Mouse (Mus musculus): ENCODE measurements at regions not wholly inside any gene's neighbourhood (a gene's known extent, or its start where the extent isn't known, plus 50 kb on each side); places are given as distances from the start of the nearest gene placed in this dataset.

DNA sequence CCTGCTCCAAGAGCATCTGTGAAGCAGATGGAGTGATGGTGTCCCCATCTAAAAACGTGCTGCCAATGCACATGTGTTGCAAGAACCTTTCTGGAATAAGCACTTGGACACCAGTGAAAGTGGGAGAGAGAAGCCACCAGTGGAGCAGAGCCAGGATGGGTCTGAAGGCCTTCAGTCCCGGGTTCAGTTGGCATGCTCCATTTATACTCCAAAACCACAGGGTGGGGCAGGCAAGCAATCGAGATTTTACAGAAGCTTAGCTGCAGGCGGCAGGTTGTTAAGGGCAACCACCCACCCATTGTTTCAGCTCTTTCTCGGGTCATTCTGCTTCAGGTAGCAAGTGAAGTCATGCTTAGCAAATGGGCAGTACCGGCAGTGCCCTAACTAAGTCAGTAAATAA lies 51.8 kb upstream of the Sv2b start:
- H3K27me3 ChIP-seq (ENCODE audit: insufficient read depth, low read length) = no peaks in the 10 kb centered on the region
- ATAC-seq = 0 out of 2 replicates have a peak, but pooled peaks have one; percentile 25
- H3K4me3 ChIP-seq (ENCODE audit: low read depth, low read length) = no peak overlapping the region
- no peak for TF ChIP-seq CTCF (IDR thresholded peaks at IDR 0.05; ENCODE audit: low read depth)
- H3K4me1 ChIP-seq (ENCODE audit: insufficient read depth) = no peaks in the 10 kb centered on the region
- 15% methylated on average over 6 of the region's 6 CpGs for WGBS
- no peak for DNase-seq
- H3K9ac ChIP-seq = no peak overlapping the region
- no peaks in the 10 kb centered on the region for H3K9me3 ChIP-seq (ENCODE audit: low read length)
- H3K36me3 ChIP-seq (ENCODE audit: insufficient read depth) = no peaks in the 10 kb centered on the region
- H3K4me2 ChIP-seq (ENCODE audit: low read depth) = no peak overlapping the region
- H3K27ac ChIP-seq (ENCODE audit: low read depth, low read length) = no peak overlapping the region

DNA sequence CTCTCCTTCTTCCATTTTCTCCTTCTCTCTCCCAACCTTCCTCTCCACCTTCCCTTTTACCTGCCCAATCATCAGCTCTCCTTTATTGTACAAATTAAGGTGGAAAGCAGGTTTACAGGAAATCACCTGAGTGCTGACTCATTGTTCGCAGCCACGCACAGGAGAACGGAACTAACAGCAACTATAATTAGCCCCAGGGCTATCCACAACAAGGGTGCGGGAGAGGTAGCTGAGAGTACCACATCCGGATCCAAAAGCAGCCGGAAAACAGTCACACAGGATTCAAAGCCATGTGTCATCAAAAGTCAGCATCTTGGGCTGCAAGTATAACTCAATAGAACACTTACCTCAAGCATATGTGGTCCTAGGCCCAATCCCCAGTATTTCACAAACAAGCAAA lies 53.5 kb upstream of the Sv2b start:
- Histone ChIP-seq H3K27ac (ENCODE audit: low read depth, low read length) (no peak overlapping the region), H3K36me3 (ENCODE audit: insufficient read depth) (no peaks in the 10 kb centered on the region), H3K4me1 (ENCODE audit: insufficient read depth) (no peaks in the 10 kb centered on the region), H3K4me2 (ENCODE audit: low read depth) (no peak overlapping the region), H3K4me3 (ENCODE audit: low read depth, low read length) (no peak overlapping the region), H3K27me3 (ENCODE audit: insufficient read depth, low read length) (no peaks in the 10 kb centered on the region), H3K9me3 (ENCODE audit: low read length) (no peaks in the 10 kb centered on the region), H3K9ac (no peak overlapping the region)
- no peak for ATAC-seq
- 90% methylated on average over 6 of the region's 6 CpGs for WGBS
- no peak for DNase-seq
- no peak for TF ChIP-seq CTCF (IDR thresholded peaks at IDR 0.05; ENCODE audit: low read depth)

DNA sequence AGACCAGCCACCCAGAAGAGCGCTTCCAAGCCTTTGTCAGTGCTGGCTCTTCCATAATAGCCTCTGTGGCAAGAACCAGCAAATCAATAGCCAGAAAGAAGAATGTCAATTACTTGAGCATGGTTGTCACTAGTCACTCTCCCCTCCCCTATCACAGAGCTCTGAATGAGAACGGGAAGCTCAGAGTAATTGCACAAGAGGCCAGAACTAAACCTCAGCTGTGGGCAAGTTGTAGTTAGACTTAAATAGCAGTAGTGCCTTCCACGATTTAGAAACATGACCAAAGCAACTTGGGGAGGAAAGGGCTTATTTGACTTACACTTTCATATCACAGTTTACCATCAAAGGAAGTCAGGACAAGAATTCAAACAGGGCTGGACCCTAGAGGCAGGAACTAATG lies 56.4 kb upstream of the Sv2b start:
- no peak for DNase-seq
- no peaks in the 10 kb centered on the region for H3K27me3 ChIP-seq (ENCODE audit: insufficient read depth, low read length)
- 38% methylated on average over 3 of the region's 3 CpGs for WGBS
- ATAC-seq = no peak
- H3K4me2 ChIP-seq (ENCODE audit: low read depth) = no peak overlapping the region
- TF ChIP-seq CTCF (IDR thresholded peaks at IDR 0.05; ENCODE audit: low read depth) = no peak
- no peak overlapping the region for H3K9ac ChIP-seq
- H3K27ac ChIP-seq (ENCODE audit: low read depth, low read length) = no peak overlapping the region
- H3K36me3 ChIP-seq (ENCODE audit: insufficient read depth) = no peaks in the 10 kb centered on the region
- H3K4me3 ChIP-seq (ENCODE audit: low read depth, low read length) = no peak overlapping the region
- H3K4me1 ChIP-seq (ENCODE audit: insufficient read depth) = no peaks in the 10 kb centered on the region
- H3K9me3 ChIP-seq (ENCODE audit: low read length) = no peaks in the 10 kb centered on the region

DNA sequence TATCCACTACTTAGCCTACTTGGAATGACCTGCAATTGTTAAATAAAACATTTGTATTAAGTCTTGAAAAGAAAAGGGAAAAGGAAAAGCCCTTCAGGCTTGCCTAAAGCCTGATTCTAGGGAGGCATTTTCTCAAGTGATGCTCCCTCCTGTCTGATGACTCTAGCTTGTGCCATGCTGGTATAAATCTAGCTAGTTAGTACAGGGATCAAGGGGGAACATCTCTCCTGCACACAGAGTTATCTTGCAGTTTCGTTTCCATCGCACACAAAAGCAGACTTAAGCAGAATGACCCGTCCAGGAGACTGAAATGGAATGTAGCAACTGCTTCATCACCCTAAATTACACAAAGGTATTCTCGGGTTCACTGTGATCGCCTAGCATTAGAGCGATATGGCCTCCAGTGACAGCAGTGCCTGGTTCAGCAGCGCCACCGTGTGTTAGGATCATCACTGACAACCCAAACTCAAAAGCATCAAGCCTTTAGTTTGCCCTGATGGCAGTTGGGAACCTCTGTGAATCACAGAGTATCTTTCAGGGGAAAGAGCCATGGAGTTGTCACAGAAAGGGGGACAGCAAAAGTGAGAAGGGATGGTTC lies 57.3 kb upstream of the Sv2b start:
- H3K9ac ChIP-seq = no peak overlapping the region
- H3K36me3 ChIP-seq (ENCODE audit: insufficient read depth) = no peaks in the 10 kb centered on the region
- H3K4me2 ChIP-seq (ENCODE audit: low read depth) = peak overlapping the region; percentile 23; the same call in 1 of the 2 replicates
- H3K9me3 ChIP-seq (ENCODE audit: low read length) = no peaks in the 10 kb centered on the region
- peak; percentile 92 for DNase-seq
- H3K27ac ChIP-seq (ENCODE audit: low read depth, low read length) = no peak overlapping the region
- peak; percentile 73; the same call in 1 of the 2 replicates for ATAC-seq
- TF ChIP-seq CTCF (IDR thresholded peaks at IDR 0.05; ENCODE audit: low read depth) = peak; percentile 98
- WGBS = 6% methylated on average over 8 of the region's 8 CpGs
- H3K4me3 ChIP-seq (ENCODE audit: low read depth, low read length) = no peak overlapping the region
- no peaks in the 10 kb centered on the region for H3K27me3 ChIP-seq (ENCODE audit: insufficient read depth, low read length)
- no peaks in the 10 kb centered on the region for H3K4me1 ChIP-seq (ENCODE audit: insufficient read depth)

DNA sequence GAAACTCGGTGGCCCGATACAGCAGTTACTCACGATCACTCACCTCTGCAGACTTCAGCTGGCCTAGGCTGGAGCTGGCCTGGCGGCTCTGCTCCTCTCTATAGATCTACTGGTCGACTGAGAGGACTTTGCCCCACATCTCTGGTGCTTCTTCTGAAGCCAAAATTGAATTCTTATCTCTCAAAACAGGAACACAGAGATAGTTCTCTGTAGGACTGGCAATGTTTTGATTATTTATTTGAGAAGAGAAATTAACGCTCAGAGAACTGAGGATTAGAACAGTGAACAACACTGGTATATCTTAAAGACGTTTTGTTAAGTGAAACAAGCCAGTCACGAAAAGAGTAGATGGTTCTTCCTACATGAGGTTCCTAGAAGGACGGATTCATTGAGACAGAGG lies 59.3 kb upstream of the Sv2b start:
- Histone ChIP-seq H3K36me3 (ENCODE audit: insufficient read depth) (no peaks in the 10 kb centered on the region), H3K4me3 (ENCODE audit: low read depth, low read length) (no peak overlapping the region), H3K27ac (ENCODE audit: low read depth, low read length) (no peak overlapping the region), H3K4me1 (ENCODE audit: insufficient read depth) (no peaks in the 10 kb centered on the region), H3K4me2 (ENCODE audit: low read depth) (no peak overlapping the region), H3K9me3 (ENCODE audit: low read length) (no peaks in the 10 kb centered on the region), H3K9ac (no peak overlapping the region), H3K27me3 (ENCODE audit: insufficient read depth, low read length) (no peaks in the 10 kb centered on the region)
- WGBS = 83% methylated on average over 9 of the region's 9 CpGs
- TF ChIP-seq CTCF (IDR thresholded peaks at IDR 0.05; ENCODE audit: low read depth) = no peak
- no peak for ATAC-seq
- DNase-seq = no peak

DNA sequence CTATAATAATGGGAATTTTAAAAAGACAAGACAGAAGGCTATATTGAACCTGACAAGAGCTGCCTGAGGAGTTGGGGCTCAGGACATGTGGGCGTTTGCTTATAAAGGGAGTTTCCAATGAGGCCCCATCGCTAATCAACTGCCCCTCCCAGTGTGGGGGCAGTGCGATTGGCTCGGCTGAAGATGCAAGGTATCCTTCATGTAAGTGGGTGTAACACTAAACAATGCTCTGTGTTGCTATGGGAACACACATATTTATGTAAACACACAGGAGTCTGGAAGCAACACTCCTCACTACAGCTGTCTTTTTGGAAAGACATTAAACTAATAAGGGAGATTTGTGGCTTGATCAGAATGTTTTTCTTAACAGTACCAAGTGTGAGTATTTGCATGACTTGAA lies 60.3 kb upstream of the Sv2b start:
- 50% methylated on average over 4 of the region's 4 CpGs for WGBS
- Histone ChIP-seq H3K27me3 (ENCODE audit: insufficient read depth, low read length) (no peaks in the 10 kb centered on the region), H3K4me1 (ENCODE audit: insufficient read depth) (no peaks in the 10 kb centered on the region), H3K27ac (ENCODE audit: low read depth, low read length) (no peak overlapping the region), H3K9ac (no peak overlapping the region), H3K4me2 (ENCODE audit: low read depth) (no peak overlapping the region), H3K9me3 (ENCODE audit: low read length) (no peaks in the 10 kb centered on the region), H3K4me3 (ENCODE audit: low read depth, low read length) (no peak overlapping the region), H3K36me3 (ENCODE audit: insufficient read depth) (no peaks in the 10 kb centered on the region)
- DNase-seq (no peak), ATAC-seq (no peak)
- no peak for TF ChIP-seq CTCF (IDR thresholded peaks at IDR 0.05; ENCODE audit: low read depth)

DNA sequence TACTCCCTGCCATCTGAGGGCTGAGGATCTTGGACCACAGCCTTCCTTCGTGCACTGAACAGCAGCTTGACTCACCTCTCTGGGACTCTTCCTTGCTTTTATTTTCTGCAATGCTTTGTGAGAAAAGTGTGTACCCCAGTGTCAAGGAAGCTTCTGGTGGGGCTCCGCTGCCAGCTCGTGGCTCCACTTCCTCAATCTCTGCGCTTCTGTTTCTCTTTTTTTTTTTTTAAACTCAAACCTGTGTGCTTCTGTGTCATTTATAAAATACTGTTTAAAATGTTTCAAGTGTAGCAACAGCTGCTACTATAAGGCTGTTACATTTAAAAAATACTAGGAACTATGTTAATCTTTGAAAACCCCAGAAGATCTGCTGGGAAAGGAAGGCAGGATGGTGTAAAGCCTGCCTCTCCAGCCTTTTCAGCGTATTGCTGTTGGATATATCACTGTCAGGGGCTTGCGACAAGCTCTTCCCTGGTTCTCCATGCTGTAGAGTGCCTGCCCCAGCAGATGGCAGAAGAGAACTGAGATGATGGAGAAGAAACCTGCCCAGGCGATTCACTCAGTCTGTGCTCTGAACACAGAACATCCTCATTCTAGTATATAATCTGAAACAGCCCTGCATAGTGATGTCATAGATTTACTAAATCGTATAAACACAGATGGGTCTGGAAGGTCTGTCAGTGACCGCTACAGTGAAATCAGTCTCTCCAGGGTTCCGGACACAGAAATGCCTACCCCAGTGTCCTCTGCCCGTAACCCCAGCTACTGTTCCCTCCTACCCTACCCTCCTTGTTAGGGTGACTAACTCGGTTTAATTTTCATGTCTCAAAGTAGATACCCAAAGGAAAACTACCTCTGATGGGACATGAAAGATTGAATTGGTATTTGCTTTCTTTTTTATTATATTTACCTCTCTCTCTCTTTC lies 61.8 kb upstream of the Sv2b start:
- H3K36me3 ChIP-seq (ENCODE audit: insufficient read depth) = no peaks in the 10 kb centered on the region
- no peak overlapping the region for H3K9ac ChIP-seq
- no peak overlapping the region for H3K4me3 ChIP-seq (ENCODE audit: low read depth, low read length)
- no peaks in the 10 kb centered on the region for H3K9me3 ChIP-seq (ENCODE audit: low read length)
- peak; percentile 90 for TF ChIP-seq CTCF (IDR thresholded peaks at IDR 0.05; ENCODE audit: low read depth)
- H3K27ac ChIP-seq (ENCODE audit: low read depth, low read length) = 0 out of 2 replicates have a peak overlapping the region, but pooled peaks have one; percentile 23
- DNase-seq (peak; percentile 91), ATAC-seq (peak; percentile 94)
- no peaks in the 10 kb centered on the region for H3K4me1 ChIP-seq (ENCODE audit: insufficient read depth)
- no peak overlapping the region for H3K4me2 ChIP-seq (ENCODE audit: low read depth)
- no peaks in the 10 kb centered on the region for H3K27me3 ChIP-seq (ENCODE audit: insufficient read depth, low read length)
- WGBS = 48% methylated on average over 12 of the region's 12 CpGs
